Mouse (Mus musculus) naive thymus-derived CD4-positive, alpha-beta T cell, adult 5 months (primary cell): ENCODE data around the gene Gm17019. TPM values are rescaled to one million over a fixed set of nuclear protein-coding genes. Genes with fewer than 3 reads are reported as not detected.

ENCODE experiments used
- polyA plus RNA-seq: library from polyadenylated mRNA; unstranded; fragments of 100-300 nt; shearing (Covaris generic); gene quantifications from one replicate; pipeline ENCODE4 v1.2.1, GENCODE M21; 2017

Gm17019 gene
- polyA plus RNA-seq, result not detected

DNA sequence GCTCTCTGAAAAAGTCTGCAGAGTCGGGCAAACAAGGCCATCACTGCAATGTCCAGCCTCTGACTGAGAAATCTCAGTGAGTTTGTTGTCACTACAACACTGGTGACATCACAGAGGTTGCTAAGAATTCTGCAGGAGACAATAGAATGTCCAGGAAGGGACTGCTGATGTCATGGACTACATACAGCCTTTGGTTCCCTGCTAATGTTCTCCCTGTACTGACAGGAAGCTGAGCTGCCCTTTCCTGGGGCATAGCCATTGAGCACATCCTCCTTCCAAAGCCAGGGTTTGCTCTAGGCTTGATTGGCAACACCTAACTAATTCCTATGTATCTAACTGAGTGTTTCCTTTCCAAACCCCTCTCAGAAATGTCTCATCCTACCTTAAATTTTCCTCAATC lies at the start of gene Gm17019:
Gm17019 (minus strand) TSS at position 101 of the 400 bp plus-strand sequence.

Other genes with a start within 250 kb of the Gm17019 start
- not detected for gene Gm9758, start 118.1 kb downstream of the Gm17019 start, polyA plus RNA-seq
- not detected for gene Speer4e, start 94.6 kb downstream of the Gm17019 start, polyA plus RNA-seq
- not detected for gene Gm10354, start 54.1 kb downstream of the Gm17019 start, polyA plus RNA-seq